Mouse (Mus musculus) mouse embryonic stem cell (cell line): ENCODE measurements around the gene Serpina16.
"Not testable (repeated sequence)": the region's sequence is repeated elsewhere in the genome, so short reads cannot be mapped to it uniquely, and the experiment has no call there.

Experiments
- in situ Hi-C, 2 experiments: fragments of 300-500 bp; cut with MboI; formaldehyde crosslinking; loops; 1 replicate in 1 of 2; 3 replicates in 1 of 2; pipeline ENCODE4 v1.14.3; 2019 to 2020; ENCODE audit warnings: low sequenced_read_pairs in 2 of 2, low pct_unique_long_range_greater_than_20kb in 1 of 2, mixed read lengths in 1 of 2; ENCODE audit not compliant: unreplicated experiment in 1 of 2

Serpina16 gene

GRCm38 (mm10) chr12:103676039-103676438 is at the start of gene Serpina16:
Gene Serpina16, minus strand, starts transcription at chr12:103676139.
- in situ Hi-C loops: no loop called here

GRCm38 (mm10) chr12:103711537-103711936 is 35.6 kb upstream of the Serpina16 start:
- in situ Hi-C loops: no loop called here

- in situ Hi-C loops: no loop called here
Measured at GRCm38 (mm10) chr12:103710405-103710804, 34.5 kb upstream of the Serpina16 start.

- in situ Hi-C loops: no loop called here
Measured at GRCm38 (mm10) chr12:103706113-103706512, 30.2 kb upstream of the Serpina16 start.

- in situ Hi-C loops: no loop called here
Measured at GRCm38 (mm10) chr12:103705547-103705946, 29.6 kb upstream of the Serpina16 start.

- in situ Hi-C loops: no loop called here
Measured at GRCm38 (mm10) chr12:103700144-103700750, 24.3 kb upstream of the Serpina16 start.

GRCm38 (mm10) chr12:103695429-103695828 is 19.5 kb upstream of the Serpina16 start, which contains the start of gene Serpina1f:
Gene Serpina1f, minus strand, starts transcription at chr12:103695529.
- in situ Hi-C loops: no loop called here

- in situ Hi-C loops: no loop called here
Measured at GRCm38 (mm10) chr12:103688221-103688814, 12.4 kb upstream of the Serpina16 start.

- in situ Hi-C loops: no loop called here
Measured at GRCm38 (mm10) chr12:103687021-103687420, 11.1 kb upstream of the Serpina16 start.

GRCm38 (mm10) chr12:103686050-103686449 is 10.1 kb upstream of the Serpina16 start:
- in situ Hi-C loops: no loop called here

- in situ Hi-C loops: no loop called here
Measured at GRCm38 (mm10) chr12:103685386-103685785, 9.4 kb upstream of the Serpina16 start.

- in situ Hi-C loops: no loop called here
Measured at GRCm38 (mm10) chr12:103683775-103684174, 7.8 kb upstream of the Serpina16 start.

GRCm38 (mm10) chr12:103681739-103682138 is 5.8 kb upstream of the Serpina16 start:
- in situ Hi-C loops: no loop called here

GRCm38 (mm10) chr12:103681169-103681568 is 5.2 kb upstream of the Serpina16 start:
- in situ Hi-C loops: no loop called here

GRCm38 (mm10) chr12:103679853-103680252 is 3.9 kb upstream of the Serpina16 start:
- in situ Hi-C loops: not testable (repeated sequence)

- in situ Hi-C loops: no loop called here
Measured at GRCm38 (mm10) chr12:103673179-103673578, 2.8 kb downstream of the Serpina16 start.

- in situ Hi-C loops: no loop called here
Measured at GRCm38 (mm10) chr12:103671483-103671882, 4.5 kb downstream of the Serpina16 start.

- in situ Hi-C loops: no loop called here
Measured at GRCm38 (mm10) chr12:103670964-103671363, 5.0 kb downstream of the Serpina16 start.

GRCm38 (mm10) chr12:103670344-103670743 is 5.6 kb downstream of the Serpina16 start:
- in situ Hi-C loops: no loop called here

- in situ Hi-C loops: no loop called here
Measured at GRCm38 (mm10) chr12:103665286-103665685, 10.7 kb downstream of the Serpina16 start.
